Mouse (Mus musculus): ENCODE measurements around the gene Hnrnpul1. TPM values are rescaled to one million over a fixed set of nuclear protein-coding genes. Genes with fewer than 3 reads are reported as not detected.

The Hnrnpul1 gene
- polyA plus RNA-seq, 1 experiment: 84.0 TPM

DNA sequence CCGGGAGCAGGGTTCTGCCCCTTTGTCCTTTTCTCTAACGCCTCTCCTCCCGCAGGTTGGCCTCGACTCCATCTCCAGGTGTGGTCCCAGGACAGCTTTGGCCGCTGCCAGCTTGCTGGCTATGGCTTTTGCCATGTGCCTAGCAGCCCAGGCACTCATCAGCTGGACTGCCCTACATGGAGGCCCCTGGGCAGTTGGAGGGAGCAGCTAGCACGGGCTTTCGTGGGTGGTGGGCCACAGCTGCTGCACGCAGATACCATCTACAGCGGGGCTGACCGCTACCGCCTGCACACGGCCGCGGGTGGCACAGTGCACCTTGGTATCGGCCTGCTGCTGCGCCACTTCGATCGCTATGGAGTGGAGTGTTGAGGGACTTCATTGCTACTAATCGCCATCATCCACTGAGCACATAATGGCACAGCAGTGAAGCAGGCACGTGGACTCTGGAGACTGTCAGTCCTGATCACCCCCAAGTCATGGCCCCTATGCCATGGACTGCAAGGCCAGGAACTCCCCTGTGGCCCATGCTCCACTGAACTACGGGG, 68.6 kb downstream of the Hnrnpul1 start:
- Histone ChIP-seq H3K79me3 (ENCODE audit: low read depth) (peaks cover 7% of the 10 kb centered on the region), H3K4me3 (ENCODE audit: insufficient read depth, poor library complexity, severe bottlenecking) (no peak overlapping the region), H3K27me3 (ENCODE audit: control insufficient read depth, insufficient read depth, insufficient read length) (no peaks in the 10 kb centered on the region), H3K79me2 (ENCODE audit: control insufficient read depth, insufficient read depth) (peaks cover 33% of the 10 kb centered on the region), H3ac (ENCODE audit: control insufficient read depth, insufficient read length, low read depth) (no peak overlapping the region), H3K36me3 (ENCODE audit: control insufficient read depth, insufficient read depth) (no peaks in the 10 kb centered on the region)
- TF ChIP-seq USF1 (IDR thresholded peaks at IDR 0.05; ENCODE audit: low read depth): no peak
- TF ChIP-seq FOSL1 (IDR thresholded peaks at IDR 0.05; ENCODE audit: insufficient read depth, low read length, poor library complexity, severe bottlenecking): no peak
- TF ChIP-seq CTCF (IDR thresholded peaks at IDR 0.05; ENCODE audit: control insufficient read depth, insufficient read depth, insufficient read length): no peak

- TF ChIP-seq FOSL1 (IDR thresholded peaks at IDR 0.05; ENCODE audit: insufficient read depth, low read length, poor library complexity, severe bottlenecking) (no peak), MAX (IDR thresholded peaks at IDR 0.05) (no peak), CEBPB (IDR thresholded peaks at IDR 0.05; ENCODE audit: low read depth) (no peak), USF1 (IDR thresholded peaks at IDR 0.05; ENCODE audit: low read depth) (no peak), MYOG (IDR thresholded peaks at IDR 0.05; ENCODE audit: control insufficient read depth, extremely low read depth, insufficient read length) (no peak), CTCF (IDR thresholded peaks at IDR 0.05; ENCODE audit: control insufficient read depth, insufficient read depth, insufficient read length) (no peak), MYOD1 (IDR thresholded peaks at IDR 0.05; ENCODE audit: control insufficient read depth, insufficient read length, low read depth) (no peak)
- peaks cover 3% of the 10 kb centered on the region for H3K79me3 ChIP-seq (ENCODE audit: low read depth)
- peaks cover 20% of the 10 kb centered on the region for H3K79me2 ChIP-seq (ENCODE audit: control insufficient read depth, insufficient read depth)
- no peaks in the 10 kb centered on the region for H3K27me3 ChIP-seq (ENCODE audit: control insufficient read depth, insufficient read depth, insufficient read length)
- no peak overlapping the region for H3K4me3 ChIP-seq (ENCODE audit: insufficient read depth, poor library complexity, severe bottlenecking)
- H3ac ChIP-seq (ENCODE audit: control insufficient read depth, insufficient read length, low read depth): no peak overlapping the region
- no peaks in the 10 kb centered on the region for H3K36me3 ChIP-seq (ENCODE audit: control insufficient read depth, insufficient read depth)
Observed at GRCm38 (mm10) chr7:25684659-25685058, 69.9 kb downstream of the Hnrnpul1 start.

DNA sequence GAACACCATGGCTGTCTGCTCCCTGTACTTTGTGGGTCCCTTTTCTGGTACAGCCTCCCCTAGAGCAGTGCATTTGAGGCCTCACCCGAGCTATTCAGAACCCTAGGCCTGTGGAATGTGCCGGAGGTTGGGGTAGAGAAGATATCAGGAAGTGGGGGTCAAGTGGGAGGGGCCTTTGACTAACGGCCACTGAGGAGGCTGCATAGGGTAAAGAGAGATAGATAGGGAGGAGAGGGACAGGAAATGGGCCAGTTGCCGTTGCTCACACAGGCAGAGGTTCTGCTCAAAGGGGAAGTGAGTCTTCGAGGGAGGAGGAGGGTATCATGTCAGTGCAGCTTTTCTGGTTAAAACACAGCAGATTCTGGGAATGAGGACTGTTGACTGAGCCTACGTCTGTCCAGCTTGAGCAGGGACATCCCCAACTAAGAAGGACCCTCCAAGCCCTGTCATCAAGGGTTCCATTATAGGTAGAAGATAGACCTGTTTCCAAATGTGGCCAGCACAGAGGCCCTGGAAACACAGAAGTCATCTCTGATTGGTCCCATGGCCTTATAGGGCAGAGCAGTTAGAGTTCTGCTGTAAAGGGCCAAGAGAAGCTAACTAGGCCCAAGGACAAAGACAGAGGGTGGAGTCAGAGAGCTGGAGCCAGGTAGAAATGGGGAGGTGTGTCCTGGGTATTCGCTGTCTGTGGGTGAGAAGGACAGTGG, 70.9 kb downstream of the Hnrnpul1 start:
- Histone ChIP-seq H3ac (ENCODE audit: control insufficient read depth, insufficient read length, low read depth) (no peak overlapping the region), H3K79me3 (ENCODE audit: low read depth) (peaks cover 2% of the 10 kb centered on the region), H3K79me2 (ENCODE audit: control insufficient read depth, insufficient read depth) (peaks cover 12% of the 10 kb centered on the region), H3K27me3 (ENCODE audit: control insufficient read depth, insufficient read depth, insufficient read length) (no peaks in the 10 kb centered on the region), H3K36me3 (ENCODE audit: control insufficient read depth, insufficient read depth) (no peaks in the 10 kb centered on the region), H3K4me3 (ENCODE audit: insufficient read depth, poor library complexity, severe bottlenecking) (no peak overlapping the region)
- no peak for TF ChIP-seq USF1 (IDR thresholded peaks at IDR 0.05; ENCODE audit: low read depth)

DNA sequence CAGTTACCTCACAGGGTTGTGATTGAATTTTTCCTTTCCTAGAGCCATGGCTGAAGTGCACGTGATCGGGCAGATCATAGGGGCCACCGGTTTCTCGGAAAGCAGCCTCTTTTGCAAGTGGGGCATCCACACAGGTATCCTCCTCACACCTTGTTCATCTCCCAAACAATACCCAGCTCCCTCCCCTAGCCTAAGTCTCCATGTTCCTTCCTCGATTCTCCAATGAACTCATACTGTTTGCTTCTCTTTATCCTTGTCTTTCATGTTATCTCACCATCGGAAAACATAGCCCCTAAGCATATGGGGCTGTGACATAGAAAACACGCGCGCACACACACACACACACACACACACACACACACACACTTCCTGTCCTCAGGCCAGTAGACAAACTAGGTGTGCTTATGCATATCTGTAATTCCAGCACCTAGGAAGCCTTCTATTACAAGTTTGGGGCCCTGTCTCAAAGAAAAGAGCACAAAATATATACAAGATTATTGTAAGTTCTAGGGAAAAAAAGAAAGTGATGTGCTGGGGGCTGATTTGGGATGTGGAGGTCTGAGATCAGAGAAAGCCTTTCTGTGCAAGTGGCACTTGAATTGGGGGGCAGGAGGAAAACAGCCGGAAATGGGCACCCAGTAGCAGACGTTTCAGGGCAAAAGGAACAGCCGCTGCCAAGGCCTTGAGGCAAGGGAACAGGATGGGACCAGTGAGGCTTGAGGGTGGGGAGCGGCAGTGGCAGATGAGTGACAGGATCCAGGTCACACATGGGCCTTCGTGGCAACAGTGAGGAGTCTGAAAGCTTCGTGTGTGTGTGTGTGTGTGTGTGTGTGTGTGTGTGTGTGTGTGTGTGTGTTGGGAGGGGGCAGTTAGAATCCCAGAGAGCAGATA, 73.0 kb downstream of the Hnrnpul1 start:
- no peaks in the 10 kb centered on the region for H3K27me3 ChIP-seq (ENCODE audit: control insufficient read depth, insufficient read depth, insufficient read length)
- H3K36me3 ChIP-seq (ENCODE audit: control insufficient read depth, insufficient read depth): no peaks in the 10 kb centered on the region
- H3ac ChIP-seq (ENCODE audit: control insufficient read depth, insufficient read length, low read depth): no peak overlapping the region
- no peaks in the 10 kb centered on the region for H3K79me3 ChIP-seq (ENCODE audit: low read depth)
- no peaks in the 10 kb centered on the region for H3K79me2 ChIP-seq (ENCODE audit: control insufficient read depth, insufficient read depth)
- TF ChIP-seq MYOD1 (IDR thresholded peaks at IDR 0.05; ENCODE audit: control insufficient read depth, insufficient read length, low read depth) (no peak), CEBPB (IDR thresholded peaks at IDR 0.05; ENCODE audit: low read depth) (no peak), MAX (IDR thresholded peaks at IDR 0.05) (no peak), USF1 (IDR thresholded peaks at IDR 0.05; ENCODE audit: low read depth) (no peak), FOSL1 (IDR thresholded peaks at IDR 0.05; ENCODE audit: insufficient read depth, low read length, poor library complexity, severe bottlenecking) (no peak), CTCF (IDR thresholded peaks at IDR 0.05; ENCODE audit: control insufficient read depth, insufficient read depth, insufficient read length) (no peak), MYOG (IDR thresholded peaks at IDR 0.05; ENCODE audit: control insufficient read depth, extremely low read depth, insufficient read length) (no peak)
- no peak overlapping the region for H3K4me3 ChIP-seq (ENCODE audit: insufficient read depth, poor library complexity, severe bottlenecking)

DNA sequence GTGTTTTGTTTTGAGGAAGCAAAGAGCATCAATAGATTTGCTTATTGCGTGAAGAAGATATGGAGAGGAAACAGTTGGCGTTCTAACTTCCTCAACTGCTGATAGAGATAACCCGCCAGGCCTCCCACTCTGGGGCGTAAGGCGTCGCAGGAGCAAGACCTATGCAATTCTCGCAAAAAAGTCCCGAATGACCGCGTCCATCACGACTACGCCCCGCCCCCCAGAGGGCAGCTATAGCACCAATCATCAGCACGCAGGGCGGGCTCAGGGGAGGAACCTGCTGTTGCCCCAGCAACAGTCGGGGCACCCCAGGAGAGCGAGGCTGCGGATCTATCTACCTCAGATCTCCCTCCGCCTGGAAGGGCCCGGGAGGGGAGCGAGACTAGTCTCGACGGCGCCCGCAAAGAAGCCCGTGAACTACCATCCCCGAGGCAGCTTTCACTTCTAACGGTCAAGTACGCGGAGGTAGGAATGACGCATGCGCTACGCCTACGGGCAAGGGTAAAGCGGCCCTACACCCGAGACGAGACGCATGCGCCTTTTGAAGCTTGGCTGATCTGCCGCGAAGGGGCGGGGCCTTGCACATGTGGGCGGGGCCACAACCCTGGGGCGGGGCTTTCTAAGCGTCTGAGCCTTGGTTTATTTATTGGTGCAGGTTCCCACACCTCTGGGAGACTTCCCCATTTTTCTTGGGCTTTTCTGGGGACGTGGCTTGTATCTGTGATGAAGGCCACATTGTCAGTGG, 73.9 kb downstream of the Hnrnpul1 start, which contains the start of gene B9d2:
B9d2 (plus strand) TSS at position 267 of the 745 bp plus-strand sequence.
- H3K27me3 ChIP-seq (ENCODE audit: control insufficient read depth, insufficient read depth, insufficient read length): no peaks in the 10 kb centered on the region

More for the DNA sequence above, 73.9 kb downstream of the Hnrnpul1 start, which contains the start of gene B9d2:
- Histone ChIP-seq H3K4me3 (ENCODE audit: insufficient read depth, poor library complexity, severe bottlenecking) (peak within 1 kb of the TSS; percentile 36), H3K36me3 (ENCODE audit: control insufficient read depth, insufficient read depth) (no peaks in the 10 kb centered on the region), H3ac (ENCODE audit: control insufficient read depth, insufficient read length, low read depth) (peak within 1 kb of the TSS; percentile 71), H3K79me3 (ENCODE audit: low read depth) (no peaks in the 10 kb centered on the region), H3K79me2 (ENCODE audit: control insufficient read depth, insufficient read depth) (no peaks in the 10 kb centered on the region)
- TF ChIP-seq FOSL1 (IDR thresholded peaks at IDR 0.05; ENCODE audit: insufficient read depth, low read length, poor library complexity, severe bottlenecking) (no peak), CEBPB (IDR thresholded peaks at IDR 0.05; ENCODE audit: low read depth) (no peak), MYOD1 (IDR thresholded peaks at IDR 0.05; ENCODE audit: control insufficient read depth, insufficient read length, low read depth) (no peak), MAX (IDR thresholded peaks at IDR 0.05) (no peak), MYOG (IDR thresholded peaks at IDR 0.05; ENCODE audit: control insufficient read depth, extremely low read depth, insufficient read length) (no peak), CTCF (IDR thresholded peaks at IDR 0.05; ENCODE audit: control insufficient read depth, insufficient read depth, insufficient read length) (no peak), USF1 (IDR thresholded peaks at IDR 0.05; ENCODE audit: low read depth) (no peak)

Measured in C2C12 (cell line).